Mouse (Mus musculus) midbrain, embryonic 16.5 days (tissue): ENCODE measurements around the gene Elp6. TPM values are rescaled to one million over a fixed set of nuclear protein-coding genes. Genes with fewer than 3 reads are reported as not detected.

Experiments used
- ATAC-seq: fragments of 200-750 bp; cut with Nextera tagmentation; 2 replicates; pipeline ENCODE4 v1.8.0; 2017; ENCODE audit warnings: moderate TSS enrichment
- H3K27ac ChIP-seq: fragments of 300-500 bp; sonication (generic); 2 replicates; pipeline ENCODE4 v1.5.1; 2014; ENCODE audit warnings: mild to moderate bottlenecking, low read length, mixed read lengths
- H3K27me3 ChIP-seq: fragments of 300-500 bp; sonication (generic); 2 replicates; pipeline ENCODE4 v1.6.1; 2014; ENCODE audit warnings: low read depth, low read length, mixed read lengths; ENCODE audit not compliant: control insufficient read depth, insufficient read depth
- H3K36me3 ChIP-seq: fragments of 300-500 bp; sonication (generic); 2 replicates; pipeline ENCODE4 v1.6.1; 2014; ENCODE audit warnings: mild to moderate bottlenecking, low read length, moderate library complexity, mixed read lengths; ENCODE audit not compliant: control insufficient read depth, insufficient read depth
- H3K4me1 ChIP-seq: fragments of 300-500 bp; sonication (generic); 2 replicates; pipeline ENCODE4 v1.6.1; 2014; ENCODE audit warnings: mild to moderate bottlenecking, low read length, mixed read lengths; ENCODE audit not compliant: control insufficient read depth, insufficient read depth
- H3K4me2 ChIP-seq: fragments of 300-500 bp; sonication (generic); 2 replicates; pipeline ENCODE4 v1.6.1; 2014; ENCODE audit warnings: mild to moderate bottlenecking, low read length, mixed read lengths
- H3K4me3 ChIP-seq: fragments of 300-500 bp; sonication (generic); 2 replicates; pipeline ENCODE4 v1.5.1; 2014; ENCODE audit warnings: low read depth, mild to moderate bottlenecking, low read length, moderate library complexity, mixed read lengths
- H3K9ac ChIP-seq: fragments of 300-500 bp; sonication (generic); 2 replicates; pipeline ENCODE4 v1.6.1; 2014; ENCODE audit warnings: low read depth, low read length, mixed read lengths
- H3K9me3 ChIP-seq: fragments of 300-500 bp; sonication (generic); replicated peaks from 2 replicates; pipeline ENCODE4 v1.6.1; 2014; ENCODE audit warnings: mild to moderate bottlenecking, low read length, mixed read lengths; ENCODE audit not compliant: control insufficient read depth, poor library complexity, severe bottlenecking
- WGBS: fragments of 180-500 bp; shearing (Covaris S2); extraction: QIAGEN DNeasy Blood & Tissue Kit; methylation state at CpG from one replicate; pipeline ENCODE4 v1.1.7; 2014; 5-methylcytosine and 5-hydroxymethylcytosine counted together
- polyA plus RNA-seq: library from polyadenylated mRNA; unstranded; fragments of >200 nt; fragmentation: Nextera tagmentation; extraction: Ambion mirVana; gene quantifications from 2 replicates; pipeline ENCODE4 v1.2.1, GENCODE M21; 2015

Gene Elp6
- polyA plus RNA-seq, 1 experiment from 2014 or later = 39.4 TPM

GRCm38 (mm10) chr9:110304516-110304915 lies 457 bp upstream of the Elp6 start:
- Histone ChIP-seq H3K9me3 (0 out of 2 replicates have a peak, but pooled peaks cover 2% of the 10 kb centered on the region), H3K4me2 (peak overlapping the region; percentile 78), H3K27me3 (no peaks in the 10 kb centered on the region), H3K4me1 (peaks cover 6% of the 10 kb centered on the region; the same call in 1 of the 2 replicates), H3K27ac (peak overlapping the region; percentile 97), H3K4me3 (peak overlapping the region; percentile 56), H3K9ac (peak overlapping the region; percentile 75), H3K36me3 (no peaks in the 10 kb centered on the region)
- WGBS = 8% methylated on average over 4 of the region's 4 CpGs
- ATAC-seq = peak; percentile 26

- Histone ChIP-seq H3K4me1 (peaks cover 6% of the 10 kb centered on the region; the same call in 1 of the 2 replicates), H3K4me2 (peak overlapping the region; percentile 78; the same call in 1 of the 2 replicates), H3K27me3 (no peaks in the 10 kb centered on the region), H3K36me3 (peaks cover 10% of the 10 kb centered on the region; the same call in 1 of the 2 replicates), H3K4me3 (no peak overlapping the region), H3K9ac (no peak overlapping the region), H3K9me3 (0 out of 2 replicates have a peak, but pooled peaks cover 2% of the 10 kb centered on the region), H3K27ac (no peak overlapping the region)
- WGBS = 98% methylated on average over 5 of the region's 5 CpGs
- no peak for ATAC-seq
These were observed 1.4 kb downstream of the Elp6 start for GRCm38 (mm10) chr9:110306371-110306770.

- Histone ChIP-seq H3K4me2 (no peak overlapping the region), H3K36me3 (peaks cover 30% of the 10 kb centered on the region), H3K9ac (no peak overlapping the region), H3K27me3 (no peaks in the 10 kb centered on the region), H3K9me3 (no peaks in the 10 kb centered on the region), H3K4me3 (no peak overlapping the region), H3K4me1 (no peaks in the 10 kb centered on the region), H3K27ac (no peak overlapping the region)
- 90% methylated on average over 5 of the region's 5 CpGs for WGBS
- ATAC-seq = no peak
These were observed 9.7 kb downstream of the Elp6 start for GRCm38 (mm10) chr9:110314706-110315105.

GRCm38 (mm10) chr9:110315410-110315809 lies 10.4 kb downstream of the Elp6 start:
- Histone ChIP-seq H3K4me1 (no peaks in the 10 kb centered on the region), H3K4me3 (no peak overlapping the region), H3K27me3 (no peaks in the 10 kb centered on the region), H3K36me3 (peaks cover 28% of the 10 kb centered on the region), H3K27ac (no peak overlapping the region), H3K4me2 (no peak overlapping the region), H3K9ac (no peak overlapping the region), H3K9me3 (no peaks in the 10 kb centered on the region)
- ATAC-seq = no peak
- WGBS = 86% methylated on average over 6 of the region's 6 CpGs

- Histone ChIP-seq H3K36me3 (peaks cover 26% of the 10 kb centered on the region), H3K4me3 (no peak overlapping the region), H3K27ac (no peak overlapping the region), H3K9ac (no peak overlapping the region), H3K27me3 (no peaks in the 10 kb centered on the region), H3K4me2 (no peak overlapping the region), H3K4me1 (no peaks in the 10 kb centered on the region), H3K9me3 (no peaks in the 10 kb centered on the region)
- 97% methylated on average over 8 of the region's 8 CpGs for WGBS
- ATAC-seq = no peak
These were observed 10.9 kb downstream of the Elp6 start for GRCm38 (mm10) chr9:110315904-110316303.

- H3K36me3 ChIP-seq = peaks cover 25% of the 10 kb centered on the region
- no peaks in the 10 kb centered on the region for H3K9me3 ChIP-seq
- H3K4me2 ChIP-seq = no peak overlapping the region
- H3K4me3 ChIP-seq = no peak overlapping the region
- H3K9ac ChIP-seq = no peak overlapping the region
- no peaks in the 10 kb centered on the region for H3K27me3 ChIP-seq
- no peaks in the 10 kb centered on the region for H3K4me1 ChIP-seq
- no peak for ATAC-seq
- WGBS = 95% methylated on average over 8 of the region's 8 CpGs
- no peak overlapping the region for H3K27ac ChIP-seq
These were observed 11.5 kb downstream of the Elp6 start for GRCm38 (mm10) chr9:110316503-110316902.

- Histone ChIP-seq H3K4me1 (no peaks in the 10 kb centered on the region), H3K9me3 (no peaks in the 10 kb centered on the region), H3K27ac (no peak overlapping the region), H3K36me3 (peaks cover 7% of the 10 kb centered on the region; the same call in 1 of the 2 replicates), H3K9ac (no peak overlapping the region), H3K4me2 (no peak overlapping the region), H3K4me3 (no peak overlapping the region), H3K27me3 (no peaks in the 10 kb centered on the region)
- ATAC-seq = no peak
- 68% methylated on average over 10 of the region's 10 CpGs for WGBS
These were observed 15.8 kb downstream of the Elp6 start for GRCm38 (mm10) chr9:110320769-110321168.

- H3K4me1 ChIP-seq = no peaks in the 10 kb centered on the region
- H3K9me3 ChIP-seq = no peaks in the 10 kb centered on the region
- H3K36me3 ChIP-seq = peaks cover 6% of the 10 kb centered on the region; the same call in 1 of the 2 replicates
- no peak overlapping the region for H3K9ac ChIP-seq
- no peak overlapping the region for H3K4me2 ChIP-seq
- H3K27ac ChIP-seq = no peak overlapping the region
- ATAC-seq = no peak
- H3K4me3 ChIP-seq = no peak overlapping the region
- no peaks in the 10 kb centered on the region for H3K27me3 ChIP-seq
These were observed 18.0 kb downstream of the Elp6 start for GRCm38 (mm10) chr9:110322972-110323371.

GRCm38 (mm10) chr9:110324181-110324580 lies 19.2 kb downstream of the Elp6 start:
- Histone ChIP-seq H3K36me3 (peaks cover 6% of the 10 kb centered on the region; the same call in 1 of the 2 replicates), H3K9me3 (no peaks in the 10 kb centered on the region), H3K9ac (no peak overlapping the region), H3K27me3 (no peaks in the 10 kb centered on the region), H3K27ac (no peak overlapping the region), H3K4me2 (no peak overlapping the region), H3K4me1 (no peaks in the 10 kb centered on the region), H3K4me3 (no peak overlapping the region)
- WGBS = 89% methylated on average over 1 of the region's 1 CpGs
- ATAC-seq = no peak
